22 mouse cellular contexts compared by ENCODE assay signal in the genomic region with DNA sequence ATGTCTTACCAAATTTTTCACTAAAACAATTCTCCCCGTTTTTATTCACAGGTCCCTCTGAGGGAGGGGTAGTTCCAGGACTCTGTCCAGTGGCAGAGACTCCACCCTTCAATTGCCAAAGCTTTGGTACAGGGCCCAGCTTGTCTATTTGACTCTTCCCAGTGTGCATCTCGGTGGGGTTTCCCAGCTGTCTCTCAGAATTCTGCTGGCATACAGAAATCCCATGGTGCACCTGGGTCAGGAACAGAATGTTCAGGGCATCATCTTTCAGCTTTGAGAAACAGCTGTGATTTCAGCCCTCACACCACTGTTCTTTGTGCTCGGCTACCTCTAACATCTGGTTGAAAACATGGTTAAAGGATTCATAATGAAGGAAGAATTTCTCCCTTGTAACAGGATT.
DNase-seq lines count a peak whose midpoint lies in the region; ATAC-seq and TF ChIP-seq lines count a peak whose summit lies in the region.
"Had no signal": no experiment of that assay in that cellular context is flagged by ENCODE, and none has a peak within 500 bp of the region (broad histone marks: within the 10 kb centered on the region; RNA-seq: fewer than 3 reads in every experiment).

No protein-coding gene starts in this region.

- intact Hi-C loops in heart, postnatal 14 days (cut with DNase I) = no loop called here
- intact Hi-C loops in gastrocnemius, adult 2 months (cut with DNase I) = no loop called here

- no peak for TF ChIP-seq CTCF in gastrocnemius, adult 2 months (IDR thresholded peaks at IDR 0.05)

- H3K27me3 ChIP-seq in heart, embryonic 12.5 days (replicated peaks) = no peaks in the 10 kb centered on the region
- H3K27me3 ChIP-seq: embryonic facial prominence, embryonic 15.5 days; kidney, embryonic 15.5 days; limb, embryonic 13.5 days; neural tube, embryonic 12.5 days had no signal

- no peak overlapping the region for H3K9ac ChIP-seq in heart, embryonic 12.5 days
- H3K9ac ChIP-seq: embryonic facial prominence, embryonic 15.5 days; forebrain, postnatal 0 days; kidney, embryonic 15.5 days; limb, embryonic 13.5 days; liver, embryonic 14.5 days; neural tube, embryonic 12.5 days had no signal

- no peaks in the 10 kb centered on the region for H3K9me3 ChIP-seq in heart, embryonic 12.5 days (replicated peaks)
- H3K9me3 ChIP-seq: embryonic facial prominence, embryonic 15.5 days; kidney, embryonic 15.5 days; limb, embryonic 13.5 days; neural tube, embryonic 12.5 days had no signal

- peak; percentile 25 to 33 for DNase-seq in heart, postnatal 14 days
- DNase-seq in forelimb bud, embryonic 11.5 days (ENCODE audit: low read depth, low spot score) = peak; percentile 6
- DNase-seq in gastrocnemius, adult 2 months = peak; percentile 47
- DNase-seq in lung, postnatal 14 days = peak; percentile 5
- no peak for DNase-seq in adrenal gland, adult 2 months
- DNase-seq in adrenal gland, postnatal 10 days = no peak
- DNase-seq: cerebellum, adult 11 months; forebrain, postnatal 0 days; kidney, postnatal 4 days; layer of hippocampus, adult 9-11 months; right cerebral cortex, postnatal 4 days; thymus, postnatal 14 days had no signal

- H3K4me3 ChIP-seq in heart, embryonic 12.5 days = no peak overlapping the region
- no peak overlapping the region for H3K4me3 ChIP-seq in gastrocnemius, adult 2 months
- H3K4me3 ChIP-seq: embryonic facial prominence, embryonic 15.5 days; kidney, embryonic 15.5 days; limb, embryonic 13.5 days; neural tube, embryonic 12.5 days had no signal

- no peak for ATAC-seq in heart, embryonic 12.5 days (ENCODE audit: insufficient number of reproducible peaks, low FRiP score)
- ATAC-seq: forebrain, postnatal 0 days; hindbrain, embryonic 16.5 days; intestine, embryonic 16.5 days had no signal

- no peak overlapping the region for H3K27ac ChIP-seq in heart, embryonic 12.5 days (ENCODE audit: poor library complexity, severe bottlenecking)
- no peak overlapping the region for H3K27ac ChIP-seq in gastrocnemius, adult 2 months
- H3K27ac ChIP-seq: embryonic facial prominence, embryonic 15.5 days; kidney, embryonic 15.5 days; limb, embryonic 13.5 days; liver, embryonic 14.5 days; neural tube, embryonic 12.5 days; stomach, postnatal 0 days had no signal

- WGBS in heart, embryonic 12.5 days = 66% methylated on average over 3 of the region's 3 CpGs

- no peak overlapping the region for H3K4me2 ChIP-seq in heart, embryonic 12.5 days
- H3K4me2 ChIP-seq: embryonic facial prominence, embryonic 15.5 days; kidney, embryonic 15.5 days; limb, embryonic 13.5 days; midbrain, embryonic 11.5 days; neural tube, embryonic 12.5 days had no signal

- H3K36me3 ChIP-seq in heart, embryonic 12.5 days = no peaks in the 10 kb centered on the region
- H3K36me3 ChIP-seq: embryonic facial prominence, embryonic 15.5 days; kidney, embryonic 15.5 days; limb, embryonic 13.5 days; neural tube, embryonic 12.5 days had no signal

- peaks cover 5% of the 10 kb centered on the region; the same call in 1 of the 2 replicates for H3K4me1 ChIP-seq in heart, embryonic 12.5 days (replicated peaks)
- H3K4me1 ChIP-seq: embryonic facial prominence, embryonic 15.5 days; kidney, embryonic 15.5 days; limb, embryonic 13.5 days; neural tube, embryonic 12.5 days had no signal

Comparison
In these comparisons a context has a peak if more than half of its experiments do, and no peak if none do; other contexts are left out.
1. DNase-seq: peak in heart, postnatal 14 days (2 of 2), forelimb bud, embryonic 11.5 days (single experiment), gastrocnemius, adult 2 months (single experiment) and lung, postnatal 14 days (single experiment); none in adrenal gland, adult 2 months (single experiment) and adrenal gland, postnatal 10 days (single experiment).